Mouse (Mus musculus): ENCODE data around the gene Atp9a. TPM values are rescaled to one million over a fixed set of nuclear protein-coding genes. Genes with fewer than 3 reads are reported as not detected.

Gene Atp9a
- total RNA-seq, 4 experiments from 2014 or later, result 400 to 416 (median 410) TPM

DNA sequence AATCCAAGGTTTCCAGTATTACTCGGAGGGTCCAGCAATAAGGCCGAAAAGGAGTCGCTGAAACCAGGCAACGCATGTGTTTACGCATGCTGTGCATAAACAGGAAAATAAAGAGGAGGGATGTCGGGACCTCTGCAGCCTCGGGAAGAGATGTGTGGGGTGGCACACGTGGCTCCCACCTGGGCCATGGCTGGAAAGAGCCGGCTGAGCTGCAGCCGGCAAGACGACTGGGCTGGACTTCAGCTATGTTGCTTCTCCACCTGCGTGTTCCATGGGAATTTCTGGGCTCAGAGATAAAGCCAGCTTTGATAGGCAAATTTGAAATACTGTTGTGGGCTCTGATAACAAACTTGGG lies 139.8 kb downstream of the Atp9a start:
- DNase-seq (ENCODE audit: low spot score in 2 of 2), result no peak

DNA sequence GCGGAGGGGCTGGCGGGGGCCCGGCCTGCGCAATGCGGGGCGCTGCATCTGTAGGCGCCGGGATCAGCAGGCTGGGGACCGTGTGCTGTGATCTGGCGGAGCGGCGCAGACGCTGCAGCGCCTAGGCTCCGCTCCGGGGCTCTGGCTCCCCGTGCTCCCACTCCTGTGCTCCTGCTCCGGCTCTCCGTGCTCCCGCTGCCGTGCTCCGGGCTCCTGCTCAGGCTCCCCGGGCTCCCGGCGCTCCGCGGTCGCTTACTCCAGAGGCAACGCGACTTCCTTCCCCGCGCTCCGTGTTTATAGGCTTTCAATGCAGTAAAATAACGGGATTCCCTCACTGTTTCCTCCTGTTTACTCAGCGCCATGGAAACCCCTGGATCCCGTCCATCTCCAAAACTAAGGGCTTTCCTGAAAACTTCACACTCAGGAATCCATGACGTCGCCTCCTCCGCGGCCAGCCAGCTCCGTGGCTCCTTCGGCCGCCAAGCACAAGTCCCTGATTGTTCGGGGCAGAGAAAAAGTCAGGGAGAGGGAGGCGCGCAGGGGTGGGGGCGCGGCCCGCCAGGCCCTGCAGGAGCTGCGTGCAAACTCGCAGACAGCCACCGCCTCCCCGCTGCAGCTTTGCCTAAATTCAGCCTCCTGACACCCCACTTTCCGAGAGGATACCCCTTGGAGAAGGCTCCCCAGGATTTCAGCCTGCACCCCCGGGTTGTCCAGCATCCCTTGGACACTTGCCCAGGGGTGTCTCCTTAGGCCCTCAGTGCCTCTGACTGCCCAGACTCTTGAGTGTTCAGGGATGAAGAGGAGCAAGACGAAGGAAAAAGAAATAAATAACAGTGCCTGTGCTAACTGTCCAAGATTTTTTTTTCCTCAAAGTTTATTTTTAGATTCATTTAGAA lies 140.5 kb downstream of the Atp9a start, which contains the start of gene Nfatc2:
Gene Nfatc2, minus strand, starts transcription at position 167 of the 896 bp plus-strand sequence.
- peak; percentile 60 to 66 for DNase-seq (ENCODE audit: low spot score in 2 of 2)

DNA sequence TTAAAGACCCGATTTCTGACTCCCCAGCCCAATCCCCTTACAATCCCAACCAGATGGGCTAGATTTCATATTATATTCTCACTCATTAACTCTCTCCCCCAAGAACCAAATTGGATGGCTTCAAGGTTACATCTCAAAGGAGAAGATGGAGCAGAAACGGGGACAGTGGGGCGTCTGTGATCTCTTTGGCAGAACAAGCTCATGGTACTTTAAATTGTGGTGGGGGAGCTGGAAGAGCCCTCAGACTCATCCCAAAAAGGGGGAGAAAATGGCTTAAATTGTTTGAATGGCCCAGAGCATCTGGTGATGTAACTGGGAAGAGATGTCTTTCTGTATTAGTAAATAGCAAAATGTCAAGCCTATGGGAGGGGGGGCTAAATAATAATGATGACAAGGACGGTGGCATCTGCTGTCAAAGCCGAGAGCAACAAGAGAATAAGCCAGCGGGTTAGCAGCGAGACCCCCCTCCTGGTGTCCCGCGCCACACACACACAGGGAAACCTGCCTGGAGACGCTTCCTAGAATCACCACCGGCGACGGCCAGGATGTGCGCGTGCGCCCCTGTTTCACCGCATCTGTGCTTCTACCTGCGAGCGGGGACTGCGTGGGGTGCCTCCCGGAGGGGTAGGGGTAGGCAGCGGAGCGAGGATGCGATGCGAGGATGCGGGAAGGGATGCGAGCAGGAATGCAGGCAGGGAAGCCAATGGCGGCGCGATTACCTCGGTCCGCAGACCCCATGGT lies 141.3 kb downstream of the Atp9a start:
- DNase-seq (ENCODE audit: low spot score in 2 of 2), result peak; percentile 49 to 51

DNA sequence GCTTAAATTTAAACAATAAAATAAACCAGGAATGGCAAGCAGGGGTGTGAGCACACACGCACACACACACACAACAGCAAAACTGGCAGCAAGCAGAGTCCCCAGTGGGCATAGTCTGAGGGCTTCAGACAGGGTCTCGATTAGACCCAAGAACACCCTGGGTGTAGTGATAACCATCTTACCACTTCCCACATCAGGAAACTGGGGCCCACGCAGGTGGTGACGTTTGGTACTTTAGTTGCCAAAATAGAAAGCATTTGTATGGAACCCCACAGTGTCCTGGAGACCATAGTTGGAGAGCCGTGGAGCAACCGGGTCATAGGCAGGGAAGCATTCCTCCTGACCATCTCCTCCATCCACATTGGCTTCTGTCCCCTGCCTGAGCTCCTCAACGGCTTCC lies 146.5 kb downstream of the Atp9a start:
- DNase-seq (ENCODE audit: low spot score in 2 of 2), result no peak

DNA sequence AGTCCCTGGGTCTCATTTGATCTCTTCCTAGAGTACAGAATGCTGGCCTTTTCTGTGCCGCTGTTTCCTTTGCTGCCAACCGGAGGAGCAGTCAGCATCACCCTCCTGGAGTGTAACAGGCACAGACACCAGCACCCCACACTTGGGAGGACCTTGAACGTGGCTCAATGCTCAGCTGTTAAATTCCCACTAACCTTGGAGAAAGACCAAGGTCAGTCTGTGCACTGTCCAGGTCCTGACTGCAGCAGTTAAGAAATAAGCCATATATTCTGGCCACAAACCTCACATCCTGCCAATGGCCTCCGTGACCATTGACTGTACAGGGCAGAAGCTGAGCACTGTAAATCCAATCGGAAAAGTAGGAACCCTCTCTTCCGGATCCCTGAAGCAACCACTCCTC lies 148.5 kb downstream of the Atp9a start:
- no peak for DNase-seq (ENCODE audit: low spot score in 2 of 2)

DNA sequence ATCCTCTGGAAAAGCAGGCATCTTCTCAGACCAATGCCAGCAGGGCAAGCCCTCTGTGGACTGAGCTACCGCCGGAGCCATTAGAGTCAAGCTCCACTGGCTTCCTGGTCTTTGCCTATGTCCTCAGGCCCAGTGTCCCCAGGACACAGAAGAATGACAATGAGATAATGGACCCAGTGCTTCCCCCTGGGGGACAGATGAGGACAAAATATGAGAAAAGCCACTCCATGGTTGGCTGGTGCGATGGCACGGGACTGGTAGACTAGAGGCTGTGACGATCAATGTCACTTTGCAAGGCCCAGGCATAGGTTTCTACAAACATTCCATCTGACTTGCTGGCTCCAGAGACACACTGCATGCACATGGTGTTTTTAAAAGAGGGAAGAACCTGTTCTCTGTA lies 149.2 kb downstream of the Atp9a start:
- DNase-seq (ENCODE audit: low spot score in 2 of 2), result no peak

DNA sequence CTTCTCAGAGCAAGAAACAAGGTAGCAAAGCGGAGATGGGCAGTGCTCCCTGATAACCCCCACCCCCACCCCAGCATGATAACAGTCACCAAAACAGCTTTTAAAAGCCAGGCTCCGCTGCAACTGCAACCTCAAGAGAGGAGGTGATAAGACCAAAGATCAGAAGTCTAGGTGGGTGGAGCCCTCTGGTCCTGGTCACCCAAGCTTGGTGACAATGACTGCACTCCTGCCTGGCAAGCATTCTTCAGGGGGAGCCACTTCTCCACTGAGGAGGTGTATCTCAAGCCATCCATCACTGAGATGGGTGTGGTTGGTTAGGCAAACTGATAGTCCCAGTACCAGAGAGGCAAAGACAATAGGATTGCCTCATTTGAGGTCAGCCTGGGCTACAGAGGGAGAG lies 151.1 kb downstream of the Atp9a start:
- no peak for DNase-seq (ENCODE audit: low spot score in 2 of 2)

DNA sequence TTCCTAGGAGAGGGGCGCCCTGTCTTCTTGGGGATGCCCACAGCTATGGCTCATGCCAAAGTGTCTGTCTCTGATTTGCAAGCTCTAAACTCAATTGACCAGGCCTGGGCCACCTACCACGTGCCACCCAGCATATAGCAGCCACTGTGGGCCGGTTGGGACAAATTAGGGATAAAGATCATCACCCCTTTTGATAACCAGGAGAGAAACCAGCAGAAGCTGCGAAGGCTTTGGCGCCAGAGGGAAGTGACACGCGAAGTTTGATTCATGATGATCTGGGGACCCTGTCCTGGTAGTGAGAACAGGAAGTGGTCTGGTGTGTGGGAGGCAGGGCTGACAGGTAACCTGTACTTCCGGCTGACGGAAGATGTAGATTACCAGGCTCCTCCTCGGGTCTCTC lies 151.7 kb downstream of the Atp9a start:
- no peak for DNase-seq (ENCODE audit: low spot score in 2 of 2)

DNA sequence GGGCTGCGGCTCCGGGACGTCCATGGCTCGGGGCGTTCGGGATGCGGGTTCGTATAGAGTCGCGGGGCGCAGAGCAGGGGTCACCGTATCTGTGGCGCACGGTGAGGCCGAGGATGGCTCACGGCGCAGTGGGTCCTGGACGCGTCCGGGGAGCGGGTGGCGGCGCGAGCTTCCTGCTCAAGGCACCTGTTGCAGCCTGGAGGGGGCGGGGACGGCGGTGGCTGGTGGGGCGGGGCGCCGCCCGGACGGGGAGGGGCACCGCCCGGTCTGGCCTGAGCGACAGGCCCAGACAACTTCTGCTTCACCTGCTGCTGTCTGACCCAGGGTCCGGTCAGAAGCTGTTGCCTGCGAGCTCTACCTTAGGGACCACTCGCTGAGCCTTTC lies 152.0 kb downstream of the Atp9a start:
- no peak for DNase-seq (ENCODE audit: low spot score in 2 of 2)

DNA sequence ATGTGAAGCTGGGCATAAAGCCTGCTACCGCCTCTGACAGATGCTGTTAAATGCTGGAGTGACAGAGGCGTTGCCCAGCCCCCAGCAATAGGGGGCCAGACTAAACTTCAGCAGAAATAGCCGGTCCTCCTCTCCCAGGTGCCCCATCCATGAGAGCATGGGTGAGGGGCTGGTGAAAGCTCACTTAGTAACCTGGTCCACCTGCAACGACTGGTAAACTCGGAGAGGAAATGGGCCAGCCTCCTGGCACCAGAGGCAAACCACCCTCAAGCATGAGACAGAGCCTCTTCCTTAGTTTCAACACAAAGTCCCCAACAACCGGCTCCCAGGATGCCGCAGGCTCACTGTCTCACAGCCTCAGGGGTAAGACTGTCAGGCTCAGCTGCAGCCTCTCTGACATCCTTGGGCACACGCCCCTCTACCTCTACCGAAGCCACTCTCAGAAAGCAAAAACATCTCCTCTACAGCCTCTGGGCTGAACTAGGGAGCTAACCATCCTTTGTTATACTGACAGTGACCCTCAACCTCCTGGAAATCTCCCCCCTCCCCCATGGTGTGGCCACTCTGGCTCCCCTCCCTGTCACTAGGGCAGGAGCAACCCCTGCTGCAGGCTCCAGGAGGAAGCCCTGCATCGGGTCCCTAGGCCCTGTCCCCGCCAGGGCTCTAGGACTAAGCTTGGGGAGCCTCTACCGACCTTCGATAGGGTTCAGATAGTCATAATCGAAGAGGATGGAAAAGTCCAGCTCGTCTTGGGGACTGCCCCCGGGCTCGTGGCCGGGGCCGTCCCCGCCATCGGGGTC lies 152.6 kb downstream of the Atp9a start:
- DNase-seq (ENCODE audit: low spot score in 2 of 2), result no peak

DNA sequence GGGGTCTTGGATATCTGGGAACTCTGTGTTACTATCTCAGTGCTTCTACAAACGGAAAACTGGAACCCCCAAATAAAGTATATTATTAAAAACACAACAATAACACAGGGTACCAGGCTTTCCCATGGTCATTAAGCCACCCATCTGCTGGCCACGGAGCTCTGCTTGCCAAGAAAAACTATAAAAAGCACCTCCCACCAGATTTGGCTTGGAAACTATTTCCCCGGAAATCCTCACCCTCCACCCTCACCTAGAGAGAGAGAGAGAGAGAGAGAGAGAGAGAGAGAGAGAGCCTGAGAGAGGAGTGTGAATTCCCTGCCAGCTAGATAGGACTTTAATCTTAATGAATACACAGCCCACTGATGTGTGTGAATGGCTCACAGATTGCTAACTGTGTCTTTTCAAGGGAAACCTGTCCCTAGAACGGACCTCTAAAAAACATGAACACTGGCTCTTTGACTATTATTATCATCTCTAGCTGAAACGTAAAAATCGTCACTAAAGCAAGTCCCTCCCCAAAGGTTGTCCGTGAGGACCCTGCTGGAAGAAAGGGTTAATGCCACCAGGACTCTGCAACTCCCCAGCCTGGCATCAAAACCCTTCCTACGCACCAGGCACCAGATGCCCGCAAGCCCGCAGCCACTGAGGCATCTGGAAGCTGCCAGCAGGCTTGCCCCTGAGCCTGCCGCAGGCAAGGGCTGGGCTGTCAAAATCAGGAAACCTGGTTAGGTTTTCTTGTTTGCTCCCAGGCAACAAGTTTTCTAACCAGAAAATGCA lies 153.4 kb downstream of the Atp9a start:
- DNase-seq (ENCODE audit: low spot score in 2 of 2), result no peak

DNA sequence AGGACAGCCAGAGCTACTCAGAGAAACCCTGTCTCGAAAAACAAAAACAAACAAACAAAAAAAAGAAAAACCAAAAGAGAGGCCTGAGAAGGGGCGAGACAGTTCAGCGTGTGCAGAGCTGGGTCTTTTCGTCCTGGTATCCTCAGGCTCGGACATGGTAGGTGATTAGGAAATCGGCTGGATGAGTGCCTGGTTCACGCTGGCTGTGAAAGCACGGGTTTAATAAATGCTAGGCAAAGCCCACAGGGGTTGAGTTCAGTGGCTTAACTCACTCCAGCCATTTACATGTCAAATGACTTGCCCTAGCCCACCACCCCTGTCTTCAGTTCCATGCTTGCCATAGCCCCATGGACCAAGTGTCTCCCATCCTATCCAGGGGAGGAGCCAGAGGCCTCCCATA lies 155.1 kb downstream of the Atp9a start:
- no peak for DNase-seq (ENCODE audit: low spot score in 2 of 2)

DNA sequence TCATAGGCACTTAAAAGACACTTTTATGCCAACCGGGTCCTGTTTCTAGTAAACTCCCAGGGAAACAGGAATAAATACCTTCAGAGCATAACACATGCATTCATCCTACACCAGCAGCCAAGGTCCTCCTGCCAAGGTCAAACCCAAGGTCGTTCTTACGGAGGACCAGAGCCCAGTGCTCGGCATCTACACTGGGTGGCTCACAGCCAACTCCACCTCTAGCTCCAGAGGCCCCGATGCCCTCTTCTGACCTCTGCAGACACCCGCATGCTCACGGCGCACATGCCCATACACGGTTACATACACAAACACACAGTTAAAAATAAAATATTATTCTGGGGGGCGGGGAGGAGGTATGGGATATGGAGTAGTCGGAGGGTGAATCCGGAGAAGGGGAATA lies 155.7 kb downstream of the Atp9a start:
- DNase-seq (ENCODE audit: low spot score in 2 of 2), result no peak

DNA sequence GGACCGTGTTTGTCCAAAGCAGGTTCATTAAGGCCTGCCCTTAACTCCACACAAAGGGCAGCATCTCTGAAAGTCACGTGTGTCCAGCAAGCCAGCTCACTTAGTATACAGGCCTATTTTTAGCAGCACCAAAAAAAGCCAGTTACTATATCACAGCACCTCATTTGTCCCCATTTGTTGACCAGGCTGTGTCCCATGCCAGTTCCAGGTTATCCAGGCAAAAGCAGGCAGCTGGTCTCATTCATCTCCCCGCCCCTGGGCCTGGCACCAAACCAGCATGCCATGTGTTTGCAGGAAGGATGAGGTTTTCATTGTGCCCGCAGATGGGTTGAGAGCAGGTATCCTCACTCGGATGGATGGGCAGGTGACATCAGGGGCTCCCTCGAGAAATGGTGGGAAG lies 157.4 kb downstream of the Atp9a start:
- no peak for DNase-seq (ENCODE audit: low spot score in 2 of 2)

Small RNA genes within 50 kb of the gene (microRNA-seq; reads per million reads assigned to microRNA genes)
- gene Mir7004, result 9.9 to 11.2 reads per million in 2 experiments

Other genes starting within 250 kb of the Atp9a start
- gene Nfatc2, start 140.8 kb downstream of the Atp9a start, total RNA-seq (2022), result 10 to 100 TPM; 15.2 to 16.8 (median 15.6) TPM
- under 1 TPM in 2 of 4 experiments, not detected in 2; 0.39 to 0.66 TPM for gene Sall4, start 25.5 kb upstream of the Atp9a start, total RNA-seq (2022)
- 10 to 100 TPM; 19.2 to 21.7 (median 20.0) TPM for gene Zfp64, start 213.2 kb upstream of the Atp9a start, total RNA-seq (2022)